Mouse (Mus musculus): ENCODE data around the gene Iglon5. TPM values are rescaled to one million over a fixed set of nuclear protein-coding genes. Genes with fewer than 3 reads are reported as not detected.

The Iglon5 gene
- polyA plus RNA-seq, 1 experiment from 2014 or later: 0.72 TPM

DNA sequence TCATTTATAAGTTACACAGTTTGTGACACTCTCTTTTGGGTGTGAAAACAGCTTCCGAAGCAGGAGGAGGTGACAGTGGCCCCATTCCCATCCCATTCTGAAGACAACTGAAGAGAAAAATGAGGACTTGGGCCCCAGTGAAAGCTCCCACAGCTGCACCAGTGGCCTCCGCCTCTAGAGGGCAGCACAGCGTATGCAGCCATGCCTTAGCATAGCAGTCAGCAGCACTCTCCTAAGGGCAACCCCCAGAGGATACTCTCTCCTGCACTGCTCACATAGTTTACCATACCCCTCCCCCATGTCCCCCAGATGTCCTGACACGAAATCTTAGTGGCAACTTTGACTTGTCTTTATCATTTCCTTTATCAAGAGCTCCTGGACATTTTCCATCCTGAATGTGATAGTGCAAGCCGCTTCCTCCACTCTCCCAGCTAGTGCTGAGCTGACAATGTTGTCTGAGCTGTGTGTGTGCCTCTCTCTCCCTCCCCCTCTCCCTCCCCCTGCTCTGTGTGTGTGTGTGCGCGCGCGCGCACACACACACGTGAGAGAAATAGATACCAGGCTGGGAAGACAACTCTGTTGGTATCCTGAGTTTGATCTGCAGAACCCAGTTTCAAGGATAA is 66.8 kb downstream of the Iglon5 start:
- WGBS: 18% methylated on average over 11 of the region's 11 CpGs
- peak; percentile 94 for ATAC-seq (ENCODE audit: low FRiP score, low TSS enrichment)

More for the DNA sequence above, 66.8 kb downstream of the Iglon5 start:
- no peaks in the 10 kb centered on the region for H3K36me3 ChIP-seq (ENCODE audit: control insufficient read depth, insufficient read depth, low read length)
- H3K9me3 ChIP-seq (ENCODE audit: control insufficient read depth, low read length): no peaks in the 10 kb centered on the region
- H3K27ac ChIP-seq (ENCODE audit: low read depth, low read length): no peak overlapping the region
- H3K4me2 ChIP-seq (replicated peaks; ENCODE audit: low read depth, low read length): peak overlapping the region; percentile 17; the same call in 1 of the 2 replicates
- H3K4me3 ChIP-seq (ENCODE audit: low read length): no peak overlapping the region
- H3K4me1 ChIP-seq (ENCODE audit: control insufficient read depth, insufficient read depth, low read length): no peaks in the 10 kb centered on the region
- H3K9ac ChIP-seq (ENCODE audit: low read depth, low read length): no peak overlapping the region
- no peaks in the 10 kb centered on the region for H3K27me3 ChIP-seq (ENCODE audit: control insufficient read depth, insufficient read depth, low read length)

Small RNA genes lying within 50 kb of the gene (microRNA-seq; reads per million reads assigned to microRNA genes)
- gene Mir7051: 1.9 reads per million

Other genes with a start within 250 kb of the Iglon5 start
- gene Zfp715, start 176.8 kb downstream of the Iglon5 start, polyA plus RNA-seq (2014; fragmentation: Nextera tagmentation; extraction: Ambion mirVana): 9.0 and 14.7 TPM in 2 replicates
- not detected in 2 replicates for gene Siglecf, start 138.7 kb downstream of the Iglon5 start, polyA plus RNA-seq (2014; fragmentation: Nextera tagmentation; extraction: Ambion mirVana)
- 1.7 and 1.9 TPM in 2 replicates for gene Siglecg, start 81.9 kb downstream of the Iglon5 start, polyA plus RNA-seq (2014; fragmentation: Nextera tagmentation; extraction: Ambion mirVana)
- not detected in 2 replicates for gene Lim2, start 62.4 kb downstream of the Iglon5 start, polyA plus RNA-seq (2014; fragmentation: Nextera tagmentation; extraction: Ambion mirVana)
- gene Nkg7, start 53.0 kb downstream of the Iglon5 start, polyA plus RNA-seq (2014; fragmentation: Nextera tagmentation; extraction: Ambion mirVana): 0.41 TPM in 1 of 2 replicates, not detected in the other
- not detected in 2 replicates for gene Cldnd2, start 49.3 kb downstream of the Iglon5 start, polyA plus RNA-seq (2014; fragmentation: Nextera tagmentation; extraction: Ambion mirVana)
- gene Etfb, start 46.0 kb downstream of the Iglon5 start, polyA plus RNA-seq (2014; fragmentation: Nextera tagmentation; extraction: Ambion mirVana): 323 and 358 TPM in 2 replicates
- gene Gm45233, start 45.9 kb downstream of the Iglon5 start, polyA plus RNA-seq (2014; fragmentation: Nextera tagmentation; extraction: Ambion mirVana): 0.27 TPM in 1 of 2 replicates, not detected in the other
- gene Vsig10l, start 26.9 kb downstream of the Iglon5 start, polyA plus RNA-seq (2014; fragmentation: Nextera tagmentation; extraction: Ambion mirVana): 2.9 and 3.6 TPM in 2 replicates
- not detected in 2 replicates for gene 4931406B18Rik, start 15.9 kb upstream of the Iglon5 start, polyA plus RNA-seq (2014; fragmentation: Nextera tagmentation; extraction: Ambion mirVana)
- 0.85 and 1.7 TPM in 2 replicates for gene Cd33, start 54.4 kb upstream of the Iglon5 start, polyA plus RNA-seq (2014; fragmentation: Nextera tagmentation; extraction: Ambion mirVana)
- 2.0 and 4.0 TPM in 2 replicates for gene Zfp658, start 72.2 kb upstream of the Iglon5 start, polyA plus RNA-seq (2014; fragmentation: Nextera tagmentation; extraction: Ambion mirVana)
- 9.9 and 14.1 TPM in 2 replicates for gene Zfp719, start 89.5 kb upstream of the Iglon5 start, polyA plus RNA-seq (2014; fragmentation: Nextera tagmentation; extraction: Ambion mirVana)
- gene Zfp819, start 117.1 kb upstream of the Iglon5 start, polyA plus RNA-seq (2014; fragmentation: Nextera tagmentation; extraction: Ambion mirVana): 0.19 and 0.23 TPM in 2 replicates
- gene Ceacam18, start 144.6 kb upstream of the Iglon5 start, polyA plus RNA-seq (2014; fragmentation: Nextera tagmentation; extraction: Ambion mirVana): not detected in 2 replicates
- 0.39 and 0.95 TPM in 2 replicates for gene Siglece, start 170.1 kb upstream of the Iglon5 start, polyA plus RNA-seq (2014; fragmentation: Nextera tagmentation; extraction: Ambion mirVana)
- 11.4 and 12.6 TPM in 2 replicates for gene Ctu1, start 181.9 kb upstream of the Iglon5 start, polyA plus RNA-seq (2014; fragmentation: Nextera tagmentation; extraction: Ambion mirVana)
- gene Klk14, start 200.3 kb upstream of the Iglon5 start, polyA plus RNA-seq (2014; fragmentation: Nextera tagmentation; extraction: Ambion mirVana): not detected in 2 replicates
- 0.19 and 0.31 TPM in 2 replicates for gene Klk13, start 222.5 kb upstream of the Iglon5 start, polyA plus RNA-seq (2014; fragmentation: Nextera tagmentation; extraction: Ambion mirVana)